Mouse (Mus musculus): ENCODE data around the gene Gm49394.

- no peak for TF ChIP-seq CTCF (IDR thresholded peaks at IDR 0.05; ENCODE audit: control insufficient read depth, insufficient read depth, low read length)
- TF ChIP-seq POLR2A (IDR thresholded peaks at IDR 0.05; ENCODE audit: borderline replicate concordance, control insufficient read depth, low read depth, low read length): no peak
Measured at GRCm38 (mm10) chr7:142655633-142656032, 14.1 kb downstream of the Gm49394 start.
